Mouse (Mus musculus) spleen, postnatal 4 days (tissue): ENCODE measurements around the gene Zw10.

Source experiments
- DNase-seq, 2 experiments: peaks; one replicate each; pipeline ENCODE4 v3.0.0; 2022; ENCODE audit warnings: low spot score in 2 of 2

Zw10 gene

GRCm38 (mm10) chr9:49055333-49056205 is at the start of gene Zw10:
TSS of gene Zw10 (plus strand) at chr9:49055613.
- peak; percentile 93 to 96 for DNase-seq

DNA sequence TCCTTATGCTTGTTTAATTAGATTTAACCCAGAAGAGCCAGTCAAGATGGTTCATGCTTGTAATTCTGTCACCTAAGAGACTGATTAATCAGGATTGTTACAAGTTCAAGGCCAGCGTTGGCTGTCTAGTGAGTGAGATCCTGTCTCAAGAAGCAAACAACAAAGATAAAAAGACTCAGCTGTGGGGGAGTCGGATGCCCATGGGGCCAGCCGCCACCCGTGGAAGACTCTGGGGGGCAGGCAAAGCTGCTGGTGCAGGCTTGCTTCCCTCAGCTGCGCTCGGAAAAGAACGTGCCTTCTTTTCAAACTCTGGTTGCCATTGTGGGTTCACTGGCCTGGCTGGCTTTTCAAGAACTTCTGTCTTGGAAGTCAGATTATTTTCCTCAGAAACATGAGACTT is 39.6 kb upstream of the Zw10 start:
- DNase-seq: no peak

GRCm38 (mm10) chr9:49021289-49021688 is 34.1 kb upstream of the Zw10 start:
- DNase-seq: no peak

DNA sequence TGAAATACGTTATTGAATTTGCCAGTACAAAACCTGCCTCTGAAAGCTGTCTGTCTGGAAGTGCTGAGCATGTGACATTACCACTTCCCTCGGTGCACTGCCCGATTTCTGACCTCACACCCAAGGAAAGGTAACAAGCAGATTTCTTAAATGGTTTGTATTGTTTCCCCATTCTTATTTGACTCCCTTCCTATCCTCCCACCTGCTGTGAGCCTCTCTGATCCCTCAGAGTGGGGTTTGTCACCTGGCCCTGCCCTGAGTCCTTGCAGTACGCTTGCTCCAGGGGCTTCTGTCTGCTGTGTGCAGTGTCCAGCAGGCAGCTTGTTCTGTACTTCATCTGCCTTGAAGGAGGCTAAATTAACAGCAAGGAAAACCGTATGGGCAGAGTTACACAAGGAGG is 31.5 kb upstream of the Zw10 start:
- no peak for DNase-seq

DNA sequence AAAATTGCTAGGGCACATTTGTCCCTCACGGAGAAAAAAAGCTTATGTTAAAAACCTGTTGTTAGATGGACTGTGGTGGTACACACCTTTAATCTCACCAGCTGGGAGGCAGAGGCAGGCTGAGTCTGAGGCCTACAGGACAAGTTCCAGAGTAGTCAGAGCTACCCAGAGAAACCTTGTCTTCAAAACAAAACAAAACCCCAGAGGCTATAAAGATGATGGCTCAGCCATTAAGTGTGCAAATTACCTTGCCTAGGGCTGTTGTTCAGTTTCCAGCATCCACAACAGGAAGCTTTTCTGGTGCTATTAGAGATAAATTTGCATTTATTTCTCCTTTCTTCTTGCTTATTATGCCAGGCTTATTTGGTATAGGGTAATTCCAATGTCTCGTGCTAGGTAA is 30.9 kb upstream of the Zw10 start:
- no peak for DNase-seq

- no peak for DNase-seq
Observed at GRCm38 (mm10) chr9:49034764-49035163, 20.6 kb upstream of the Zw10 start.

DNA sequence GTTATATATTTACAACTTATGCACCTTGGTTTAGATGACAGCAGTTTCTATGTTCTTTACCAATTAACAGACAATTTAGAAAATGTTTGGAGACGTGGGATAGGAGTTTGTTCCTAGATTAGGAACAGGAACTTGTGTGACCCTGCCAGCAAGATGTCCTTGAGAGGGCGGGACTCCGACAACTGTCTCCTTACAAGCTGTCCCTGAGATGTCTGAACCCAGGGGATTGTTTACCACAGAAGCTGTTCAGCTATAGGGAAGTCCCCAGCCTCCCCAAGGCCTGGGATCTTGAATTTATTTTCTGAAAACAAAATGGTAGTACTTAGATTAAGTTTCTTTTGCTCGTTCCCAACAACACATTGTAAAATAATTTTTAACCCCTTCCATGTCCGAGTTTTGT is 4.5 kb upstream of the Zw10 start:
- DNase-seq: no peak

DNA sequence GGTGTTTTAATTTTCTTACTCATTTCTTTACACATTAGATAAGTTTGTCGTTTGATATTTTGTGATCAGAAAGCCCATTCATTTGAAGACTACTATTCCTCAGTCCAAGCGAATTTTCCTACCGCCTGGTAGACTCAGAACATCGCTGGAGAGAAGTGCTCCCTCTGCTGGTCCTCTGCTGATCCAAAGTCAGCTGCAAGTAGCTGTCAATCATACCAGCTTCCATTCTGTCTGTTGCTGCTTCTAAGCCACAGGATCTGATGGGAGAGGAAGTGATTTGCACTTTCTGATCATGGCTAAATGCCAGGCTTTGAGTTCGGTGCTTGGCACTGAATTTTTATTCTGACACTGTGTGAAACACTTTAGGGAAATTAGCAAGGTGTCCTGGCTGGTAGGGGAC is 4.1 kb upstream of the Zw10 start:
- DNase-seq: peak; percentile 47 to 77

- DNase-seq: no peak
Observed at GRCm38 (mm10) chr9:49054028-49054427, 1.4 kb upstream of the Zw10 start.

DNA sequence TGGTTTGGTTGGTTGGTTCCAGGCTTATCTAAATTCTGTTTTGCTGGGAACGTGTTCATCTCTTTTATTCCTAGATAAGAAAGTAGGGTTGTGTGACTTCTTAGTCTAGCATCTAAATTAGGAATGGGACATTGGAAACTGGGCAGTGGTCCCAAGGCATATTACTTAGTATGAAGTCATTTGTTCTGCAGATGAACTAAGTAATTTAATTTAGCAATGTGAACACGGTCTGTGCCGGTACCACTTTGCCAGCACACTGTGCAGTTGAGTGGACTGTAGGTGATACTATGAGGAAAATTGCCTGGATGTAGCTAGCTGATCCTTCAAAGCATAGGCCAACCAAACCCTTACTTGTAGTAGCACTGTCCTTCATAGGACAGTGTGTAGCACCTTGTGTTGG is 21.4 kb downstream of the Zw10 start:
- DNase-seq: no peak

DNA sequence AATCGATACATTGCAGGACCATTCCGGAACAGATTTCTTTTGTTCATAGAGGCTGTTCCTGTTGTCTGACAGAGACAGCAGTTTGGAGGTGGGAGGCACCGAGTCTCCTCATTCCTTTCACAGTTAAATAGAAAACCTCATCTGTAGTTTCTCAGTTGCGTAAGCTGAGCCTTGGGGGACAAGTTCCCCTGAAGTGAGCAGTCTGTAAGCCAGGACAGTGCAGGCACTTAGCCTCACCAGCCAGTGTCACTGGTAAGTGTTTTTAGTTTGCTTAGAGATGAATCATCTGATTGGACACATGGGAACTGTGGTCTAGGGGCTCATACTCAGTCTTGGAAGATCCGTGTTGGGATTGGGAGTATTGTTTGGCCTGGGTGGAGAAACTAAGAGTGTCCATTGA is 25.7 kb downstream of the Zw10 start, which contains the start of gene Tmprss5:
Gene Tmprss5 (plus strand): TSS at position 154 of the 400 bp plus-strand sequence.
- no peak for DNase-seq

GRCm38 (mm10) chr9:49081561-49081960 is 26.1 kb downstream of the Zw10 start:
- peak in 1 of 2 experiments; percentile 21 for DNase-seq

GRCm38 (mm10) chr9:49087317-49087716 is 31.9 kb downstream of the Zw10 start:
- DNase-seq: no peak

- DNase-seq: no peak
Observed at GRCm38 (mm10) chr9:49098871-49099270, 43.5 kb downstream of the Zw10 start.

GRCm38 (mm10) chr9:49102328-49102727 is 46.9 kb downstream of the Zw10 start:
- DNase-seq: no peak

DNA sequence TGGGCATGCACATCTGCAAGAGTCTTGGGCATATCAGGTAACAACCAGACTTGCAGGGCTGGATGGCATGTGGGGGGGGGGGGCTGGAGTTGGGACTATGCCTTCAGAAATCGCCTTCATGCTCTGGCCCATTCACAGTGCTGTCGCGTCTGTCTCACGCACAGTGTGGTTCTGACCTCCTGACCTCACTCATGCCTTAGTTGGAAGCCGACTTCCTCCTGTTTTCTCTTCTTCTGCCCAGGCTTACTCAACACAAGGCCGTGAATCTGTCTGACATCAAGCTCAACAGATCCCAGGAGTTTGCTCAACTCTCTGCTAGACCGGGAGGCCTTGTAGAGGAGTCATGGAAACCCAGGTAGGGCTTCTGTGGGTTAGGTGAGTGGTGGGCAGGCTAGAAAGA is 53.7 kb downstream of the Zw10 start:
- DNase-seq: no peak

DNA sequence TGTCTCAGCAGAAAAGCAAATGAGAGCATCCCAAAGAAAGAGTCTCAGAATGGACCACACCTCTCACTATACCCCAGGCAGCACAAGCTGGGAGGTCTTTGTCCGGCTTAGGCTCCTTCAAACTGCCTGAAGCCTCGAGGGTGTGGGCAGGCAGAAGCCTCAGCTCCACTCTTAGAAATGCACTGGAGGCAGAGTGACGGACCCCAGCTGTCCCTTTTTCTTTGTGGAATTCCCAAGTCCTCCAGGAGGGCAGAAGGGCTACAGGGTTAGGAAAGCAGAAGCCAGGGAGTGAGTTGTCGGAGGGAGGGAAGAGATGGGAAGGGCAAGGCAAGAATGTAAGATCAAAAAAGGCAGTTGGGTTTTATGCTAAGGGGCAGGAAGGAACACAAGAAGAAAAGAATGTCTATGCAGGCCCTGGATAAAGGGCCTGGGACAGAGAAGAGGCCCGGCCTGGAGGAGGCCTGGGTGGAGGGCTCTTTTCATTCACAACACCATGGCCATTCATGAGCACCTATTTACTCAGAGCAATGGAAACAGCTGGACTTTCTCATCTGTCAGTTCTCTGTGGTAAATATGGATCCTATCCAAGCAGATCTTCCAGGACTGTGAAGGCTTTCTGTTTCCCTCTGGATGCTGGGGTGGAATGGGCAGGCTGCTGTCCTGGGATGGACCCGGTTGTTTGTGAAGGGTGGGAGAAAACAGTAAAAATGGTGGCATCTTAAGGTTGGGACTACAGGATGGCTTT is 55.2 kb downstream of the Zw10 start:
- no peak for DNase-seq

GRCm38 (mm10) chr9:49111296-49111695 is 55.9 kb downstream of the Zw10 start:
- DNase-seq: no peak

DNA sequence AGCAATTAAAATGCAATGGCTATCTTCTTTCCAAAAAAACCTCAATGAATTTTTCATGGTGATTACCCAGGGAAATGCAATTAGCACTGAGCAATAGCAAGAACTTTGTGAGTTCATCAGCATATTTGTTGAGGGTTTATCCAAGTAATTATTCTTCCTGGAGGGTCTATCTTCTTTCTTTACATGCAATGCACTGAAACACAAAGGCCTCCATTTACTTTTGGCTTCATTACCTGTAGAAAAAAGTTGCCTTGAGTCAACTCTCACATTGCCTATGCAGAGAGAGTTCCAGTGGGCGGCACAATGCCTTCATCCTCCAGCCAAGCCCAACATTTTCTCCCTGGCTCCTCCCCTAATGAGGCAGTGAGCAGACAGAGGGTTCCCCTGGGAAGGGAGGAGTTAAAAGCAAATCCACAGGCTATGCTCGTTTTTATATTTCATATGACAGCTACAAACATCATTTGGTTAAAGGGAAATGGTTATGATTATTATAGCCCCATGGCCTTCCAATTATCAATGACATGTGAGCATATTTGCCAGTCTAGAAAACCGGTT is 62.9 kb downstream of the Zw10 start:
- no peak for DNase-seq

DNA sequence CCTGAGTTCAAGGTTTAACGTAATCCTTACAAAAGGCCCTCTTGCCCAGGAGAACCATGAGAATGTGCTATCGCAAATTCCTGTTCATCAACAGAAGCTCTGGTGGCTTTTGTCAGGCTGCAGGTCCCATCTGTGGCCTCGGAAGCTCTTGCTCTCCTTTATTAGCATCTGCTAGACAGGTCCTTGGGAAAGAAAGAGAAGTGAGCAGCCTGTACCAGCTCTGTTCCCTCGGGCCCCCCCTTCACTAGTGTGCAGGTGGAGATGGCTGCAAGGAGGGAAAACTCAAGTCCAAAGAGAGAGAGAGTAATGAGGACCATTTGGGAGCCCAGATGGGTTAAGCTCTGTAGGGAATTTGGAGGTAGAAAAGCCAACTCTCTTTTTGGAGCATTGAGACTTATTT is 64.3 kb downstream of the Zw10 start:
- peak in 1 of 2 experiments; percentile 41 for DNase-seq

DNA sequence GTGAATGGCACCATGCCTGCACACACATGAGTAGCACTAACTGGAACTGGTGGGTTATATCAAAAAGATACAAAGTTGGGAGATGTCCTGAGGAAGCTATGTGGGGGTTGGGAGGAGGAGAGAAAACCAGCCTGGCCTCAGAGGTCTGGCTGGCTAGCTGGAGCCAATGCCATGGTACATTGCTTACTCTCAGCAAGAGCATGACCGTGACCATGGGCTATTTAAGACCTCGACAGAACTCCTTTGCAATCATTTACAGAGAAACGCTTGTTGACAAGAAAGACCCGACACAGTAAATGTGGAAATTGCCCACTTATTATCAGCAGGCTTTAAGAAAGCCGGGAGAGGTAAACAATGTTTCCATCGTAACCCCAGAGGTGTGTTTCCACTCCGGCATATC is 70.3 kb downstream of the Zw10 start:
- no peak for DNase-seq
